Mouse (Mus musculus) layer of hippocampus, adult 18-20 months (tissue): ENCODE measurements around the gene Apln. TPM values are rescaled to one million over a fixed set of nuclear protein-coding genes. Genes with fewer than 3 reads are reported as not detected.

Source experiments
- DNase-seq, 2 experiments: peaks; one replicate each; pipeline ENCODE4 v3.0.0; 2022; ENCODE audit warnings: low spot score in 2 of 2
- long read RNA-seq: library from polyadenylated mRNA; stranded (forward); transcript quantifications from one replicate; pipeline ENCODE4 v2.0.0, GENCODE M21; 2021
- total RNA-seq, 2 experiments: library from RNA; stranded (reverse); gene quantifications; 2 replicates each; pipeline ENCODE4 v1.2.3; 2021

The Apln gene
- total RNA-seq = 10 to 100 TPM; 14.9 to 17.2 TPM
- long read RNA-seq, transcript Apln-201 (3 exons, 3,149 nt) = major isoform, 16 of 19 reads
- long read RNA-seq, partial matches to known transcripts = 0 of 19 reads
- long read RNA-seq, other reads (novel, unspliced or antisense) = 3 of 19 reads

GRCm38 (mm10) chrX:48034144-48035113 lies at the start of gene Apln:
Gene Apln, minus strand, starts transcription at chrX:48034853.
- peak in 1 of 2 experiments; percentile 24 for DNase-seq

DNA sequence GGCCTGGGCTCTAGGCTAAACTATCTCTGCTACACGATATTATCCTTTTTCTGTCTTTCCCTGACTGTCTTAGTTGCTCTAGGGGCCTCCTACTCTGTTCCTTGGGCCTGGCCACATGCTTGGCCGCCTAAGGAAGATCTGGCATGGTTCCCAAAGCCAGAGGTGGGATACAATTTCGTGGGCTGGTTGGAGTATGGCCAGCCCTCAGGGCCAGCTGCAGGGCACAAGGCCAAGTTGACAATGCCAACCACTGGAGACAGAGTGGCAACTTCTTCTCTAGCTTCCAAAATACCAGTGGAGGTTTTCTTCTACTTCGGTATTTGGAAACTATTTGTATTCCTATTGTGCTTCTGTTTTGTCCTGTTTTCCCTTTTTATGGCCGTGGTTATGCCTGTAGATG lies 47.7 kb upstream of the Apln start:
- no peak for DNase-seq

GRCm38 (mm10) chrX:48076806-48077425 lies 42.3 kb upstream of the Apln start:
- DNase-seq = peak in 1 of 2 experiments; percentile 26

DNA sequence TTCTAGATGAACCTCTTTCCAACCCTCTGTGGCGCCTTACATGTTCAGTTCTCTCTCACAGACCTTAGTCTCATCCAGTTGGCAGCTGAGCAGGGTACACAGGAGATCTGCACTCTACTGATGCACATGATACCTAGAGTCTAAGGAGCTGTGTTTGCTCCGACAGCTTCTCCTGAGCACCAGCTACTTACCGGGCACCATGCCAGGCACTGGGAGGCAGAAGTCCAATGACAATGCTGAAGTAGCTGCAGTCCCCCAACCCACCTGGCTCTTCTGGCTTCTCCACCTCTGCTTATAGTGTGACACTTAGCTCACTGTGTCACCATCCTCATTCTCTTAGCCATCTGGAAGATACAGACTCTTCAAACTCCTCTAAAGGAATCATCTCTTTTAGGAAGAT lies 40.0 kb upstream of the Apln start:
- no peak for DNase-seq

DNA sequence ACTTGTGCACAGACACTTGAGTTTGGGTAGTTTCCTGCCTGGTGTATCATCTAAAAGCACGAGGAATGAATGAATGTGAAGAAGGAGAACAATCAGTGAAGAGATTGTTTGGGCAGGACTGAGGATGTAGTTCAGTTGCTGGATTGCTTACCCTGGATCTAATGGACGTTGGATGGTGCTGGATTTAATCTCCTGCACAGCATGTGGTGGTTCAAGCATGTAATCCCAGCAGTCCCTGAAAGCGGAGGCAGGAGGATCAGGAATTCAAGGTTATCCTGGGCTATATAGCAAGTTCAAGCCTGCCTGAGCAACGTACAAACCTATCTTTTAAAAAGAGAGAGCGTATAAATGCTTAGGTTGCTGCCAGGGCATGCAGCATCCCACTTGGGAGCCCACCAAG lies 37.7 kb upstream of the Apln start:
- no peak for DNase-seq

GRCm38 (mm10) chrX:48071961-48072360 lies 37.3 kb upstream of the Apln start:
- DNase-seq = no peak

DNA sequence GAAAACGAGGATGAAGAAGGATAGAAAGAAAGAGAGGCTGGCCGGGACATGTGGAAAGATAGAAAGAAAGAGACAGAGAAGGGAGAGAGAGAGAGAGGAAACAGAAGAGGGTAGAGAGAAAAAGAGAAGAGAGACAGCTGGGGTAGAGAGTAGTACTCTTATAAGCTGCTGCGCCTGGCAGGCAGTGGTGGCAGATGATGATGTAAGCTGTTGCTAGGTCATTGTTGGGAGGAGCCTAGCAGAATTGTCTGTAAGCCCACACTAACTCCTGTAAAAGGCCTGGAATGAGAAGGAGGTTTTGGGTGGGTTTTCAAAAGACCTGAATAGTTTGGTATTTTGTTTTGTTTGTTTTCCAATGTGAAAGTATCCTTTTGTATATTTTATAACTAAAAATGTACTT lies 32.2 kb upstream of the Apln start:
- no peak for DNase-seq

DNA sequence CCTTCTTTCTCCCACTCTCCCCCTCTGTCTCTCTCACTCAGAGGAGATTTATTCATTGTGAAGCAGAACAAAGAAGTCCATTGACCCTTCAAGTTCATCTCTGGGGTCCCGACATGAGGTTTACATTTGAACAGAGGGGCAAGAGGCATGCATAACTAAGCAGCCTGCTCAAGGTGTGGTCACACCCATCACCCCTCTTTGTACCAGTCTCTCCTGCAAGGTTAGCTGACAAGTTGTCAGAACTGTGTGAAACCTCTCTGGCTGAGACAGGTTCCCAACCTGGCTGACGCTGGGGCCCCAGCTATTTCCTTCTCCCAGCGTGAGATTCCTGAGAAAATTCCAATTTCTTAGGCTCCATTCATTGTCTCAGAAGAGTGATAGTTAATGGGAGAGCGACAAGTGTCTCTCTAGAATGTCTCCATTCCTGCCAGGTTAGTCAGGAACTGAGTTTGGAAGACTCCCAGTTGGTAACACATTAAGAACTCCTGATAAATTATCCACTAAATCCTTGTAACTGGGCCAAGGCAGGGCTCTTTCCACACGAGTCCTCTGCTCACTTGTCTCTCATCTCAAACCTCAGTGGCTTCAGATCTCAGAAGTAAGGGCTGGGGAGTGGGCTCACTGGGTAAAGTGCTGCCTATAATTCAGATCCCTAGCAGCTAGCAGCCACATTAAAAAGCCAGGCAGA lies 29.7 kb upstream of the Apln start:
- no peak for DNase-seq

GRCm38 (mm10) chrX:48062481-48062880 lies 27.8 kb upstream of the Apln start:
- no peak for DNase-seq

DNA sequence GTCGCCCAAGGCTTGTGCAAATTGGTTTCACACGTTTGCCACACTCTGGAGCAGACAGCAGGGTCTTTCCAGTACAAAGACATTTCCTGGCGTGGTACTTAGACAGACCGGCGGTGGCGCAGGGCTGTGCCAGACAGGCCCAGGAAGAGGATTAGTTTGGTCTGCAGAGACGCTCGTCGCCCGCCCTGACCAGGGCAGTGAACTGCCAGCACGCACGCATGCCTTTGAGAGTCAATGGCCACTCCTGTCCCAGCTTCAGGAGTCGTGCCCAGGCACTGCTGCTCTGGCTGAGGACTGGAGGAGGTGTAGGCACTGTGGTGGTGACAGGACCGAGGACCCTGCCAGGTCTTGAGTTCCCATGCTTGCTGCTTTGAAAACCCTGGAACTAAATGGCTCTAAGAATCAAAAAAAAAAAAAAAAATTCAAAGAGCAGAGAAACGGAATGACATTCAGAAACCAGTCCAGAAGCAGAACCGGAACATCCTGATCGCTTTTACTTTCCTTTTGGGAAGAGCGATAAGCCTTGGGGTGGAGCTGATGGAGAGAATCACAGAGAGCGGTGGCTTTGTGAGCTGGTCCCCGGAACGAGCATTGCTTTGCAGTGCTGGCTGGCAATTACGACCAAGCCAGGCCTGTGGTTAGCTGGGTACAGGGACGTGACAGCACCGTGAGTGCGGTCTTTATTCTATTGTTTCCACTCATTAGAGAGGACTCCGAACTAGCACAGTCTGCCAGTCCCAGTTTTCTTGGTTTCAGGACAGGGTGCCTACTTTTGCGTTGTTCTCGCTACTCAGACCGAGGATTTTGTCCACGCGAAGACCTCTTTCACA lies 19.7 kb upstream of the Apln start:
- DNase-seq = peak in 1 of 2 experiments; percentile 29

GRCm38 (mm10) chrX:48053743-48054142 lies 19.1 kb upstream of the Apln start:
- no peak for DNase-seq

DNA sequence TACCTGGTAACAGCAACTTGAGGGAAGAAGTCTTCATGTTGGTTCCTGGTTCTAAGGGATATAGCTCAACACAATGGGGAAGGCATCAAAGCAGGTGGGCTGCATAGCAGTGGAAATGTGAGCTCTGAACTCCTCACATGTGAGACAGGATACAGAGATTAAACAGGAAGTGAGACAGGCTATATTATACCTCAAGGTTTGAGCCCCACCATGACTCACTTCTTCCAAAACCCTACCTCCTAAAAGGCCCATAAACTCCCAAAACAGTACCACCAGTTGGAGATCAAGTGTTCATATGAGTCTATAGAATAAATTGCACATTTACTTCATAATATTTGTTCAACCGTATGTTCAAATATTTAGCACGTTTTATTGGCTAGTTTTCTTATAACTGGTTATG lies 11.7 kb upstream of the Apln start:
- DNase-seq = no peak

DNA sequence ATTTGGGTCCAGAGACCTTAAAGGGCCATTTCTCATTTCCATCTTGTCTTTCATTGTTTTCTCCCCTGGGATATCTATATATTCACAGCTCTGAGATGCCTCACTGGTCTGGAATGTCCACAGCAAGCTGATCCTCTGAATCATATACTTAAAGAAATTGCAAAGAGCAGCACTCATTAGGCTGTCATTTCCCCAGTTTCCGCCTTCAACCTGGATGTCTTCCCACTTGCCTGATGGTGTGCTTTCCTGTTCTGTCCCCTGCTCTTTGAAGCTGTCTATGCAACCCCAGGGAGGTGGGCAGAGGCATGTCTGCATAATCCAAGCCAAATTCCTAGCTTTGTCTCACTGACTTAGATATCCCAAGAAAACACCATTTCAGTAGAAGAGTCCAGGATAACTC lies 9.6 kb upstream of the Apln start:
- DNase-seq = no peak

- no peak for DNase-seq
Measured at GRCm38 (mm10) chrX:48042748-48043147, 8.1 kb upstream of the Apln start.

DNA sequence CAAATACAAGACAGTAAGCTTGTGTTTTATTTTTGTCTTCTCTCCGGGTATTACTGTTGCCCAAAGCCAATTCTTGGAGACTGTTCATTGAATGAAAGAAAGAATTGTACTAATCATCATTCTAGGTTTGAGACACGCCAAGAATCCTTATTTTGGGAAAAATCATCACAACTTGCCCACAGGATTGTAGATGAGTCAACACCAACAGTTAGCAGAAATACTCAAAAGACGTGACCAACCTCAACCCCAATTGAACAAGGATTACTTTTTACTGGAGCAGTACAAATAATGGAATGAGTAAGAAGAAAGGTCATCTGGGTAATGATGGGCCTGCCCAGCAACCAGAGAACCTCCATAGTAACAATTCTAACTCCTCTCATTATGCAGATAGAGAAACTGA lies 5.7 kb upstream of the Apln start:
- DNase-seq = no peak

- no peak for DNase-seq
Measured at GRCm38 (mm10) chrX:48033766-48034143, 898 bp downstream of the Apln start.

DNA sequence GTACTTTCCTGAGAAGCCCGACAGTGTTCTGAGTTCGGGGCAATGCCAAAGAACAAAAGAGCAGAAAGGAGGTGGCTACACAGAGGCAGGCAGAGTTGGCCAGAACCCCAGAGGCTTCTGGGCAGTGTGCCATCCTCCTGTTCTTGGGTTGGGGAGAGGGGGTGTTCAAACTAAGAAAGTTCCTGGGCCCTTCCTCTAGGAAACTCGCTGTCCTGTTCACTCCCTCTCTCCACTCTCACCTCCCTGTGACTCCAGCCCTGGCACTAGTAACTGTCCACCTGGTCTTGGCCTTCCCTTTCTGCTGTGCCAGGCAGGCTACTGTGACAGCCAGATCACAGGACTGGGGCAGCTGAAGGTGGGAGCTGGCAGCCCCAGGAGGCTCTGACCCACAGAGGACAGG lies 1.6 kb downstream of the Apln start:
- DNase-seq = peak in 1 of 2 experiments; percentile 30

GRCm38 (mm10) chrX:48031866-48032265 lies 2.8 kb downstream of the Apln start:
- no peak for DNase-seq

- no peak for DNase-seq
Measured at GRCm38 (mm10) chrX:48030593-48030992, 4.1 kb downstream of the Apln start.

DNA sequence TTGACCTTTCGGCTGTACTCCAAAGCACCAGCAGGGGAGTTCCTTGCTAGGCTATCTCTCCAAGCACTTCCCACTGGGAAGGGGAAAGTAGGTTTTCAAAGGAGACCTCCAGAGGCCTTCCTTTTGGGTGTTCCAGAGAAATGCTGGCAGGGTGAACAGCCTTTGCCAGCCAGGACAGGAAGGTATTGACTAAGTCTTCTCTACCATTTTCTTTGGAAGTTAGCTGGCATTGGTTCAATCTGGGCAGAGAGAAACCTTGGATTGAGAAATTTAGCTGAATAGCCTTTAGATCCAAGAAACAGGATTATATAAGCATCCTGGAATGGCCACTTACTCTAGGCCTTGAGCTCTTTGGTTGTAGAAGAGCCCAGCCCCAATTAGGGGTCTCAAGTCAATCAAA lies 11.8 kb downstream of the Apln start:
- DNase-seq = no peak

DNA sequence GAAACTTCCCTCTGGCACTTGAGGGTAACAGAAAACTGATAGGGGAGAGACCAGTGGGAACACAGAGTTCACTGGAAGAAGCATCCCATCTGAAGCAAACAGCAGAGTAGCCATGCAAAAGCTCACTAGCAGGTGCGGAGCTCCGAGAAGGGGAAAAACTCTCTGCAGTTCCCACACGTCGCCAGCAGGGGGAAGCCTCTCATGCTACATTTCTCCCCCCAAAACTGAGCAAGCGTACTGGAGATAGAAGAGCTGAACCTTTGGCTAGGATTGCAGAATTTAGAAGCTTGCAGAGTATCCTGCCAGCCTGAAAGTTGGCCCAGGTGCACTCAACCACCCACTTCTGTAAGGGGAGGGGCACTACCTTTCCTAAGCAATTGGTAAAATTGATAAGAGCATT lies 14.7 kb downstream of the Apln start:
- peak; percentile 45 to 85 for DNase-seq
